Mouse (Mus musculus): Measurements from ENCODE around the gene Hand1. TPM values are rescaled to one million over a fixed set of nuclear protein-coding genes. Genes with fewer than 3 reads are reported as not detected.

Gene Hand1
- polyA plus RNA-seq, 1 experiment from 2014 or later, result 0.16 TPM

Other genes with a start within 250 kb of the Hand1 start
- gene Galnt10, start 187.4 kb downstream of the Hand1 start, polyA plus RNA-seq (2015; fragmentation: Nextera tagmentation; extraction: Ambion mirVana), result 12.4 and 12.8 TPM in 2 replicates
- 4.8 and 6.1 TPM in 2 replicates for gene Sap30l, start 31.2 kb downstream of the Hand1 start, polyA plus RNA-seq (2015; fragmentation: Nextera tagmentation; extraction: Ambion mirVana)
- 15.3 and 16.3 TPM in 2 replicates for gene Larp1, start 176.2 kb upstream of the Hand1 start, polyA plus RNA-seq (2015; fragmentation: Nextera tagmentation; extraction: Ambion mirVana)